Mouse (Mus musculus) hindlimb bud, embryonic 11.5 days (tissue): ENCODE measurements around the gene Olfr1461.

Experiments used
- DNase-seq: peaks from one replicate; pipeline ENCODE4 v3.0.0-alpha.2; 2012; ENCODE audit warnings: low read depth, low spot score; ENCODE audit errors: extremely low spot score

Gene Olfr1461

DNA sequence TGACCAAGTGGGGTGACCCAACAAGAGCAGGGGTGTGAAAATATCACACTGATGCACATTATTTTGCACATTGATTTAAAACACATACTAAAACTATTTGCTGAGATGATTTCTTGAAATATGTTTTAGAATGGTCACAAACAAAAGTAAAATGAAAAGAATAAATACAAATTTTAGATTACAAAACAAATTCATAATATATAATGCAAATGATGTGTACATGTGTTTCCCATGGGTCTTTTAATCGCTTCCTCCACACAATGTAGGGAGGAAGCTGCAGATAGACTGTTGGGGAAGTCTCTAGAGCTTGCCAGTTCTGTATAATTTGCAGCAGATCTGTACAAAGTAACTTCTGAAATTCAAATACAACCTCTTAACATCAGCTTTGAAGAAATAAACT lies at the start of gene Olfr1461:
Gene Olfr1461 (plus strand): TSS at position 301 of the 400 bp plus-strand sequence.
- DNase-seq, result no peak

DNA sequence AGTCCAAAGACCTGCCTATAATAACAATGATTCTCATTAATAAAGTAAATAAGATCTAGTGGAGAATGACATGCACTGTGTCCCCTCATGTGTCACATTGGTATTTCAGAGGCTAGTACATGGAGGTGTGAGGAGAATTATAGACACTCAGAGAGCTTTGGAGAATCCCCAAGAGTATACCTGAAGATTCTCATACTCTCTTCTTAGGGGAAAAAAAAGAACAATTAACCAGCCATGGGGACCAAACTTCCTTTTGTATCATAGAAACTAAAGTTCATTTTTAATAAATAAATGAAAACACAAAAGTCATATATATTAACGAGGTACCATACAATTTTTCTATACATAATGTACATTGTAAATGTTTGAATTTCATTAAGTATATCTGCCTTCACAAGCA lies 13.4 kb upstream of the Olfr1461 start, which contains the start of gene Olfr1459:
Gene Olfr1459 (minus strand): TSS at position 101 of the 400 bp plus-strand sequence.
- DNase-seq, result no peak

DNA sequence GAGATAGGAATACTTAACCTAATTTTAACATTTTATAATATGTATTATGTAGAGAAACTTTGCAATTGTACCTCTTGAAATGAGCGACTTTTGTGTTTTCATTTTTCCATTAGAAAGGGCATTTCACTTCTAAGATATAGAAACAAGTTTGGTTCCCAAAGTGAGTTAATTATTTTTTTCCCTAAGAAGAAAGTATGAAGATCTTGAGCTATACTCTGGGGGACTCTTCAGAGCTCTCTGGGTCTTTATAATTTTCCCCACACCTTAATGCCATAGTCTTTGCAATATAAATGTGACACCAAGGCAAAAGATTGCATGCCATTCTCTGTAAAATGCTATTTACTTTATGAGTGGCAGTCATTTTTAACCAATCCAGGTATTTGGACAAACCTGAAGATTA lies 22.6 kb downstream of the Olfr1461 start, which contains the start of gene Olfr1462:
Gene Olfr1462 (plus strand): TSS at position 301 of the 400 bp plus-strand sequence.
- DNase-seq, result no peak
